Mouse (Mus musculus): ENCODE results near the gene Nfkbil1. TPM values are rescaled to one million over a fixed set of nuclear protein-coding genes. Genes with fewer than 3 reads are reported as not detected.

Nfkbil1 gene
- total RNA-seq (2014; fragmentation: Nextera tagmentation) (4.5 and 5.2 TPM in 2 replicates), total RNA-seq (2017) (5.3 and 5.9 TPM in 2 replicates)

DNA sequence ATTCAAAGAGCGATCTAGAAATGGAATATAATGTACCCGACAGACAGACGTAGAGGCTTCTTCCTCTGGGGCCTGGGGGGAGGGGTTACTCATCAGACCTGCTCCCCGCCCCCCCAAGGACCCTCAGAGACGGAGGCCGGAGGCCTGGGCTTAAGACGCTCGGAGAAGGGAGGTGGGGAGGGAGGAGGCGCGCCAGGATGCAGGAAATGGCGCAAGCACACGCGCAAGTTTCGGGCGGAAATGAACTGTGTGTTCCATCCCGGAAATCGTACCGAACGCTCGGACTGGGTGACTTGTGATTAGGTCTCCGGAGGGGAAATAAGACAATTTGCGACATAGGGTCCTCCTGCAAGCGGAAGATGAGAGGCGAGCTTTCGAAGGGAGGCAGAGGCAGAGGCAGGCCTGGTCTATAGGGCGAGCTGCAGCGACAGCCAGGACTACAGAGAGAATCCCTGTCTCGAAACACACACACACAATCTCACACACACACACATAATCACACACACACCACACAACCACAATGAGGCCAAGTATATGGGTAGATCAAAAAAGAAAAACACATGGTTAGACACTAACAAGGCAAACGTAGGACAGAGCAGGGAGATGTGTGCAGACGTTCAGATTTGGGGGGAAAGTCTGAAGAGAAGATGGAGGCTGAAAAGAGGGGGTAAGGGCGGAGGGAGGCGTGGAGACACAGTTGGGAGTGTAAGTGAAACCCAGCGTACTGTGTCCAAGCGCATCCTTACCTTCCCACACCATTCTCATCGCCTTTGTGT lies at the start of gene Nfkbil1:
Gene Nfkbil1, minus strand, starts transcription at position 179 of the 776 bp plus-strand sequence.
- ATAC-seq (replicated peaks; ENCODE audit: poor library complexity, severe bottlenecking) = peak; percentile 68

DNA sequence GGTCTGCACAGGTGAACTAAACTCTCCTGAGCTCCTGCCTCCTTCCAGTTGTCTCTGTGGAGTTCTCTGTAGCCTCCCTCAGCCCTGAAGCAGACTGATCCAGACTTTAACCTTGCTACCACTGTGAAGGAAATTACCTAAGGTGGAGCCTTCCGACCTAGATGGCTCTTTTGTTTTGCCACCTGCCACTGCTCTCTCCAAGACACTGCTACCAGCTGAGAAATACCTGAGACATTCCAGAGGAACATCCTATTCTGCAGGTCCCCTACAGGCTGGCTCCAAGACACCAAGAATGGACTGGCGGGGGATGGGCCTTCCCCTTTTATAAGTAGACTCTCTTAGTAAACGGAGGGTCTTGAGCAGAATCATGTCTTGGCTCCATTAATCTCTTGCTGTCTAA lies 44.7 kb upstream of the Nfkbil1 start:
- ATAC-seq (replicated peaks; ENCODE audit: poor library complexity, severe bottlenecking) = no peak

DNA sequence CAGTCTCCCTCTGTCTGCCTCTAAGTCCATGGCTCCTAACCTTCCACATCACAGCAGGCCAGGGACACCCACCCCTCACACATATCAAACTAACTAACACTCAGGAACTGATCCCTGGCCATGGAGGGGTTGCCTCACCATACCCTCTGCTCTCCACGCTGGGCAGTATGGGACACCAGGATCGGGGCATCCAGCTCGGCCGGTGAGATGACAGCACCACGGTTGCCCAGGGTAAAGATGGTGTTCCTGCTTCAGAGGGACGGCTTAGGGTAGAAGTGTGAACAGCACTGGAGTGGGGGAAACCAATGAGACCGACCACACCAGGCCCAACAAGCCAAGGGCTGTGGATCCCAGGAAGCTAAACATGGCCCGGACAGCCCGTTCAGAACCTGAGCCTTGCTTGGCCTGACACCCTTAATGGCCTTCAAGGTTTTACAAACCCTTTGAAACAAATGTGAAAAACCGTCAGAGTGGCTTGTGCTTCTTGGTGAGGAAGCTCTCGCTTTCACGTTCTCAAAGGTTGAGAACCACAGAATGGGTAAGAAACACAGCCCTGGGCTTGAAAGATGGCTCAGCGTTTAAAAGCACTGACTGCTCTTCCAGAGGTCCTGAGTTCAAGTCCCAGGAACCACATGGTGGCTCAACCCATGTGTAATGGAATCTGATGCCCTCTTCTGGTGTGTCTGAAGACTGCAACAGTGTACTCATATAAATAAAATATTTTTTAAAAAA lies 43.5 kb upstream of the Nfkbil1 start:
- ATAC-seq (replicated peaks; ENCODE audit: poor library complexity, severe bottlenecking) = no peak

DNA sequence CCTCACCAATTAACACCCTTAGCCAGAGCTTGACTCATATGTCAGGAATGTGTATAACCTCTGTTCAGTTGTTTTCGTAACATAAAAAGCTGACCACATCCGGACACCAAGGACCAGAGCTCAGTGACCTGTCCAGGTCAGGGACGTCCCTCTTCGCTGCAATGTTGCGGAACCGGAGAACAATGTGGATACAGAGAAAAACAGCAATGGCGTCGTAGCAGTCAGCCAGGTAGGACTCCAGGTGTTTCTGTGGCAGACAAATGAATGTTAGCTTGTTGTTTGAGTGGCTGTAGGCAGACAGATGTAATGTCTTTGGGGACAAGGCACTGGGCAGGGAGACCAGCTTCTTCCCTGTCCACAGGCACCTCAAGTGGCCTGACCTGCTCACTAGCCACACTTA lies 42.5 kb upstream of the Nfkbil1 start:
- ATAC-seq (replicated peaks; ENCODE audit: poor library complexity, severe bottlenecking) = no peak

DNA sequence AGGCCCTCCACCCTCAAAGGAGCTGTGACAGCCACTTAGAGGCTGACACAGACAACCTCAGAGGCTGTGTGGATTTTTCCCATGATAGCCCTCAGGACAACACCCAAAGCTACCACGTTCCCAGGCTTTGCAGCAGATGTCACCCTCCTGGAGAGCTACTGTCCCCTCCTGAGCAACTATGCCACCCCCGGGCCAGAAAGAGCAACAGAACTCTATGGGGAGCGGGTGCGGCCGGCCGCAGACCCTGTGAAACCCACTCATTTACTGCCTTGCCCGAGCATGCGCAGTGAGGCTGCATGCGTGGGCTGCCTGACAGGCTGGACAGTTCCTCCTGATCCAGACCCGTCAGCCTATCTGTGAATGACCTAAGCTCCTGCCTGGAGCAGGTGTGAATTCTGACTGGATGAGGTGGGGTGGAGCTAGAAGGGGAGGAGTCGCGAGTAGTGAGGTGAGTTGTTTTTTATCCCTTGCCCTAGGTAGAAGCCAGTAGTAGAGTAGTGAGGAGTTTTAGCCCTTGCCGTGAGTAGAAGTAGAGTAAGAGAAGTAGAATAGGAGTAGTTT lies 40.8 kb upstream of the Nfkbil1 start:
- ATAC-seq (replicated peaks; ENCODE audit: poor library complexity, severe bottlenecking) = no peak

DNA sequence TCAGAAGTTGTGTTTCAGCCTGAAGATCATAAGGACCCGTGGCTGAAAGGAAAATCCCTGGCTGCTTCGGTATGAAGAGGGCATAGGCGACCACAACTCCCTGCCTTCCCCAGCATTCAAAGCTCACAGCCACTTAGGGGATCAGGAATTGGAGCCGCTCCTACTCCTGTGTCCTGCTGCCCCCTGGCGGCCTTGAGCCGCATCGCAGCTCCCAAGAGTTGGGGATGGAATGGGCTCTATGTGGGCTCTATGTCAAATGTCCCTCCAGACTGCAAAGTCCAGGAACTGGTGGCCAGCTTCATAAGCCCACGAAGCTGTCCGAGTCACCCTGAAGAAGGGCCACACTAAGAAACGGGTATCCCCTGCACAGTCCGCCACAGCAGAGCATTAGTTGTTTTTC lies 39.2 kb upstream of the Nfkbil1 start:
- peak; percentile 81 for ATAC-seq (replicated peaks; ENCODE audit: poor library complexity, severe bottlenecking)

DNA sequence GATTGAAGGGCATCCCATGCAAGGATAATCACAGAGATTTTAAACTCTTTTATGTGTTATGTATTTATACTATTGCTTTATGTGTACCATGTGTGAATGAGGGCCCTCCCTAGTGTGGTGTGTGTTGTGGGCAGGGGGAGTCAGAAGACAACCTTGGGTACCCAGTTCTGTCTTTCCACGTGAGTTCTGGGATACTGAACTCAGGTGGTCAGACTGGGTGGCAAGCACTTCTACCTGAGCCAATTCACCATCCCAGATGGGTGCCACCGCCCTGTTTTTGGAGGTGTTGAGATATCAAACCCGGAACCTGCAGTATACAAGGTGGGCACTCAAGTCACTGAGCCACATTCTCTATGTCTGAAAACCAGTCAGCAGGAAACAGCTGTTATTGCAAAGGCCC lies 36.7 kb upstream of the Nfkbil1 start:
- no peak for ATAC-seq (replicated peaks; ENCODE audit: poor library complexity, severe bottlenecking)

DNA sequence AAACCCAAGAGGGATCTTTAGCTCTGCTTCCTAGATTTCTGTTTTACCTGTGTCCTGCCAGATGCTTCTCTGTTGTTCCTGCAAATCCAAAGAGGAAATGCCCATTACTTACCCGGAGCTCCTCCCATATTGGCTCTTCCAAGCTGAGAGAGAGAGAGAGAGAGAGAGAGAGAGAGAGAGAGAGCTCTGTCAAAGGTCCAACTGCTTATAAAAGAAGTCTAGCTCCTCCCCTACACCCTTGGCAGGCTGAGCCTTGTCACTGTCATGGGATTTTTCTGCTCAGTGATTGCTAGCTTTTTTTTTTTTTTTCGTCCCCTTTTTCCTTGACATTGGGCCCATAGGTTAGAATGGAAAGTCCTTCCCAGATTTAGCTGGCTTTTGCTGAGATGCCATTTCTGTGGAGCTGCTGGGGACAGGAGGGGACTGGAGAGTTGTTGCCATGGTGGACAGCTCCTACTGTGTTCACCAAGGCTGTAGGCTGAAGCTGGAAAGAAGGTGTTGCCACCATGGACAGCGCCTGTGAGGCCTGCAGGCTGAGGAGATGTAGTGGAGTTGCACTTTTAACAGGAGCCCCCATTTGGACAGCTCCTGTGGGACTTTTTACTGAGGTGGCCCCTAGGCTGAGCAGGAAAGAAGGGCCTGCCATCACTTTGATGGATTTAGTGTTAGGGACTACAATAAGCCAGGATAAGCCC lies 34.2 kb upstream of the Nfkbil1 start:
- ATAC-seq (replicated peaks; ENCODE audit: poor library complexity, severe bottlenecking) = peak; percentile 67

DNA sequence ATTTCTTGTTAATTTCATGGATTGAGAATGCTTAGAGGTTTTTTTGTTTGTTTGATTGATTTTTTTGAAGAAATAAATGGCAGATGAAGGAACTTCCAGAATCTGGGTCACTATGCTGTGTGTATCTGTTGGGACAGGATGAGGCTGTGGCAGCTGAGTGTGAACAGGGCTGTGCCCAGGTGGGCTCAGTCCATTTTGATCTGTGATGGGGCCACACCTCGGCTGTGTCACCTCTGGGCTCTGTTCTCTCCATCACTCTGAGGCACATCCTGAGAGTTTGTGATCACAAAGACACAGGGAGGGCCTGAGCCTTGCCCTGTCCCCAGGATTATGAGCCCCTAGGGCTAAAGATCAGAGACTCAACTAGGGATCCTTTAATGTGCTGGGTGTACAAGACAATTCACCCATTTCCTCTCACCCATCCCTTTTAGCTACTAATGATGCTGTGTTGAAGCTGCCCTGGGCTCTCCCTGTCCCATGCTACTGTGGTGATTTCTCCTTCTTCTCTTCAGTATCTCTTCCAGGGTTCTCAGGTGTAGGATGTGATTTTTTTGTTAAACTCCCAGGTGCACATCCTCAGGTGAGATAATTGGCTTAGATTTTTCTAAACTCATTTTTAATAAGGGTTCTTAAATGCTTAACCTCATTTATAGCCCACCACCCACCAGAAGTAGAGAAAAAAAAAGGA lies 32.0 kb upstream of the Nfkbil1 start:
- ATAC-seq (replicated peaks; ENCODE audit: poor library complexity, severe bottlenecking) = no peak

DNA sequence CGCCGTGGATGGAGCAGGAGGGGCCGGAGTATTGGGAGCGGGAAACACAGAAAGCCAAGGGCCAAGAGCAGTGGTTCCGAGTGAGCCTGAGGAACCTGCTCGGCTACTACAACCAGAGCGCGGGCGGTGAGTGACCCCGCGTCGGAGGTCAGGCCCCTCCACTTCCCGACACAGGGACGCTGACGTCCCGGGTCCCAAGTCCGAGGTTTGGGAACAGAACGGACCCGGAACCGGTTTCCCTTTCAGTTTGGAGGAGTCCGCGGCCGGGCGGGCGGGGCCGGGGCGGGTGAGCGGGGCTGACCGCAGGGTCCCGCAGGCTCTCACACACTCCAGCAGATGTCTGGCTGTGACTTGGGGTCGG lies 27.9 kb upstream of the Nfkbil1 start:
- ATAC-seq (replicated peaks; ENCODE audit: poor library complexity, severe bottlenecking) = no peak

DNA sequence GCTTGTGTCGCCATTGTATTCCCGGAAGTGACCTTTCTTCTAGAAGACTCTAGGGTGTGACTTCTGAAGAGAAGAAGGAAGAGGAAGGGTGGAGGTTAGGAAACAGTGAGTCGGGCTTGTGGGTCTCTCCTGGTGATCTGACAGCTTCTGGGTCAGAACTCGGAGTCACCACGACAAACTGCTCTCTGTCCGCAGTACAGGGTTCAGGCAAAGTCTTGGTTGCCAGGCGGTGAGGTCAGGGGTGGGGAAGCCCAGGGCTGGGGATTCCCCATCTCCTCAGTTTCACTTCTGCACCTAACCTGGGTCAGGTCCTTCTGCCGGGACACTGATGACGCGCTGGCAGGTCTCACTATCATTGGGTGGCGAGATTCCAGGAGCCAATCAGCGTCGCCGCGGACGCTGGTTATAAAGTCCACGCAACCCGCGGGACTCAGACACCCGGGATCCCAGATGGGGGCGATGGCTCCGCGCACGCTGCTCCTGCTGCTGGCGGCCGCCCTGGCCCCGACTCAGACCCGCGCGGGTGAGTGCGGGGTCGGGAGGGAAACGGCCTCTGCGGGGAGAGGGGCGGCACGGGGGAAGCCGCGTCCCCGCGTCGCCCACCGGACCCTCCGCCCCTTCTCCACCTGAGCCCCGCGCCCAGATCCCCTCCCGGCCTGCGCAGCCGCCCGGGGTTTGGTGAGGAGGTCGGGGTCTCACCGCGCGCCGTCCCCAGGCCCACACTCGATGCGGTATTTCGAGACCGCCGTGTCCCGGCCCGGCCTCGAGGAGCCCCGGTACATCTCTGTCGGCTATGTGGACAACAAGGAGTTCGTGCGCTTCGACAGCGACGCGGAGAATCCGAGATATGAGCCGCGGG lies 27.3 kb upstream of the Nfkbil1 start, which contains the start of gene H2-D1:
Gene H2-D1, plus strand, starts transcription at position 67 of the 859 bp plus-strand sequence.
- ATAC-seq (replicated peaks; ENCODE audit: poor library complexity, severe bottlenecking) = peak; percentile 87

DNA sequence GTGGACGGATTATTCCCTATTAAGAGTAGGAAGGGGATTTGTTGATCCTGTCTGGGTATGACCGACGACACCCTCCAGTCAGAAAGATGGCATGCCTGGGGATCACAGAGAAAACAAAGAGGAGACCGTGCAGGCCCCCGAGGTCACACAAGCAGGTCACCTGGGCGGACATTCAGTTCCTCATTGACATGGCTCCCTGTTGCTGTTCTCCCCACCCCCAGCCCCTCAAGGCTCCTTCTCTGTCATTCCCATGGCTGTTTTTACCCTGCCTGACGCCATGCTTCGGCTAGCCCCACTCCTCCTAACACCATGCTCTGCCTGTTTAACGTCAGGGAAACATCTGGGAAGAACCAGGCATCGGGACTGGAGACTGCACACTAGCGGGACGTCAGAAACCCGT lies 26.1 kb upstream of the Nfkbil1 start:
- no peak for ATAC-seq (replicated peaks; ENCODE audit: poor library complexity, severe bottlenecking)

DNA sequence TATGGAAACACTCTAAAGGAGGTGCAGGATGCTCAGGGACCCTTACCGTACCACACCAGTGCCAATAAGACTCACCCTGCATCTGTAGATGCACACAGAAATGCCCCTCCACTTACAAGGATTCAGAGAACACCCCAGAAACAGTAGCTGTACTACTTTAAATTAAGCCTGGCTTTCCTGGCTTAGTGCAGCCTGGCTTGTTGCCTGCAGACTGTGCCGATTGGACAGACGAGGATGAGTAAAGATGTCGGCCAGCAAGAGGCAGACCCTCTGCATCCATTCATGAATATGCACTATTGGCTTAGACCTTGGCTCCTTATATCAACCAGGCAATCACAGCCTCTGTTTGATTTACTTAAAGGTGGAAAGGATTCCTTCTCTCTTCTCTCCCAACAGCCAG lies 24.0 kb upstream of the Nfkbil1 start:
- no peak for ATAC-seq (replicated peaks; ENCODE audit: poor library complexity, severe bottlenecking)

DNA sequence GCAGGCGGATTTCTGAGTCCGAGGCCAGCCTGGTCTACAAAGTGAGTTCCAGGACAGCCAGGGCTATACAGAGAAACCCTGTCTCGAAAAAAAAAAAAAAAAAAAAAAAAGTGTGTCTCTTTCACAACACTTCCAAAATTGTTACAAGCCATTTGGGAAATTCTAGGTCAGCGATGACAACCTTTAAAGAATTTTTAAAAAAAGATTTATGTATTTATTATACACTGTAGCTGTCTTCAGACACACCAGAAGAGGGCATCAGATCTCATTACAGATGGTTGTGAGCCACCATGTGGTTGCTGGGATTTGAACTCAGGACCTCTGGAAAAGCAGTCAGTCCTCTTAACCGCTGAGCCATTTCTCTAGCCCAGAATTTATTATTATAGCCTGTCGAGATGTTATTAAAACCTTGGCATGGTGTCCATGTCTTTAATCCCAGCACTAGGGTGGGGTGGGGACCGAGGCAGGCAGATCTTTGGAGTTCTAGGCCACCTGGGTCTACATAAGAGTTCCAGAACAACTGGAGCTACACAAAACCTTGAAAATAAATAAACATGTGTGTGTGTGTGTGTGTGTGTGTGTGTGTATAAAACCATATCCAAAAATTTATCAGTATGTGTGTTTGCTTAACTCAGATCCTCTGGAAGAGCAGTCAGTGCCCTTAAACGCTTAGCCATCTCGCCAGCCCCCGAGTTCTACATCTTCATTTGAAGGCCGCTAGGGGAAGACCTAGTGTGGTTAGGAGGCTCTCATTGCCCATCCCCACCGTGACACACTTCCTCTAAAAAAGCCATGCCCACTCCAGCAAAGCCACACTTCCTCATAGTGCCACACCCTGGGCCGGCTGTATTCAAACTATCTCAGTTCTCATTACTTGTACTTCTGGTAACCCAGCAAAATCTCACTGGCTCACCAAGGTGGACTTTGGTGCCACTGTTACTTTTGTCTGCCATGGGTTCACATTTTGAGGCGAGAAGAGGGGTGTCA lies 23.2 kb upstream of the Nfkbil1 start:
- ATAC-seq (replicated peaks; ENCODE audit: poor library complexity, severe bottlenecking) = peak; percentile 69

DNA sequence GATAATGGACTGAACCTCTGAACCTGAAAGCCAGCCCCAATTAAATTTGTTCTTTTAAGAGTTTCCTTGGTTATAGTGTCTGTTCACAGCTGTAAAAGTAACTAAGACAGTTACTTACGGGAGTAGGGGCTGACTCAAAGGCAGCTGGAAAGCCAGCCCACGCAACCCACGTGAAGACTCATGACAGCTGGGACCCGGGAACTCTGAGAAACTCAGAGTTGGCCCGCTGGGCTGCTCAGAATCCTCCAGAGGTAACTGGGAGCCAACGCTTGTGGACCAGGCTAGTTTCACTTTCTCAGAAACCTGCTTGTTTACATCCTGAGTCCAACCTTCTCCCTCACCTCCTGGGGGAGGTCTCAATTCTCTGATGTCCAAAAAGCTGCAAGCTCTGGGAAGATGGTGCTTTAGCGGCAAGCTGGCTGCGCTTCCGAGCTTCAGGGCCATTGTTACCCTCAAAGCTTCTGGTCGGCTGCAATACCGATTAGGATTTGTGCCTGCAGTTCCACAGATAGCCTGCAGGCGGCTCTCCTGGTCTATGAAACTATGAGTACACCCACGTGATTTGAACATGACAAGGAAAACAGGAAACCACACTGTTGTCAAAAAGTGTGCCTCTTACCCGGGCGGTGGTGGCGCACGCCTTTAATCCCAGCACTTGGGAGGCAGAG lies 22.4 kb upstream of the Nfkbil1 start:
- ATAC-seq (replicated peaks; ENCODE audit: poor library complexity, severe bottlenecking) = peak; percentile 31

DNA sequence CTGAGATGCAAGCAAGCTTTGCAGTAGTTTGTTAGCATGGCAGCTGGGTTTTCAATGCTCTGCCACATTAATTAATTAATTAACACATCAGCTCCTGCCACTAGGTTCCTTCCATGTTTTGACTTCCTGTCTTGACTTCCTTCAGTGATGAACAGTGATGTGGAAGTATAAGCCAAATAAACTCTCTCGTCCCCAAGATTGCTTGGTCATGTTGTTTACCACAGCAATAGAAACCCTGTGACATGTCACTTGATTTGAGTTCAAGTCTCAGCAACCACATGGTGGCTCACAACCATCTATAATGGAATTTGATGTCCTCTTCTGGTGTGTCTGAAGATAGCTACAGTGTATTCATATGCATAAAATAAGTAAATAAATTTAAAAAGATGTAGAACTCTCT lies 21.8 kb upstream of the Nfkbil1 start:
- no peak for ATAC-seq (replicated peaks; ENCODE audit: poor library complexity, severe bottlenecking)

DNA sequence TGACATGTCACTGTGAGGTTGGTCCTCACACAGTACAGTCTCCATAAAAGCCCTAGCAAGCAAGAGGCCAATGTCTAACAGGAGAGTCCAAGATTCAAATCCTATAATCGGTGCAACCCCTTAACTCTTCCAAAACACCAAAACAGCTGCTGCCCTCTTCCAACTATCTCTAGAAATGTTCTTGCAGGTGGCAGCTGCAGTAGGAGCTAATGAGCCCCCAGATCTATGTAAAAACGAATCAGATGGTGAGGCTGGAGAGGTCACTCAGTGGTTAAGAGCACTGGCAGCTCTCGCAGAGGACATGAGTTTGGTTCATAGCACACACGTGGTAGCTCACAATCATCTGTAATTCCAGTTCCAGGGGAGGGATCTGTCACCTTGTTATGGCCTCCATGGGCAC lies 20.1 kb upstream of the Nfkbil1 start:
- ATAC-seq (replicated peaks; ENCODE audit: poor library complexity, severe bottlenecking) = no peak

DNA sequence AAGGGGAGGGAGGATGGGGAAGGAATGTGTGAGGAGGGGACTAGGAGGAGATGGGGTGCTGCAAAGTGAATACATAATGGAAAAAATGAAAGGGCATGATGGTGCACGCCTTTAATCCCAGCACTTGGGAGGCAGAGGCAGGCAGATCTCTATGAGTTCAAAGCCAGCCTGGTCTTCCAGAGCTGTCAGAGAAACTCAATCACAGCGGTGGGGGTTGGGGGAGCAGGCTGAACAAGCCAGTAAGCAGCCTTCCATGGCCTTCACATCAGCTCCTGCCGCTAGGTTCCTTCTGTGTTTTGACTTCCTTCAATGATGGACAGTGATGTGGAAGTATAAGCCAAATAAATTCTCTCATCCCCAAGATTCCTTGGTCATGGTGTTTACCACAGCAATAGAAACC lies 19.7 kb upstream of the Nfkbil1 start:
- ATAC-seq (replicated peaks; ENCODE audit: poor library complexity, severe bottlenecking) = no peak

All from granulocyte monocyte progenitor cell, adult 5-6 weeks (primary cell).